Comparison of ENCODE assay signal across 8 mouse cellular contexts in the genomic region with DNA sequence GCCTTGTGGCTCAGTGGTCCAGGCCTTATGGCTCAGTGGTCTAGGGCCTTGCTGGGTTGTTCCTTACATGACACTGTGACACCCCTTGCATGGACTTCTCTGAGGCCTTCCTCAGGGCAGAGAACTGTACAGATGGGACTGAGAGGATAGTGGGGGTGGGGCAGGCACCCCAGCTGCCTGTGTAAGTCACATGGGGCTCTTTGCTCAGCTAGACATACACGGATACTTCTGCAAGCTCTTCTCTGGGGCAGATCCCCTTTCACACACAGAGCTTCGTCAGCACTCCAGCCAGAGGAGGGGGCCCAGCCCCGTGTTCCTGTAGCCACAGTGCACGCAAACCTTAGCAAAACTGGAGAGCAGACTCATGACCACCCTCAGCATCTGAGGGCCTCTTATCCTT.
DNase-seq lines count a peak whose midpoint lies in the region; ATAC-seq lines count a peak whose summit lies in the region.

No protein-coding gene starts in this region.

- no peaks in the 10 kb centered on the region for H3K27me3 ChIP-seq in intestine, embryonic 16.5 days (replicated peaks; ENCODE audit: control insufficient read depth, insufficient read depth, low read length)

- intact Hi-C loops in gastrocnemius, postnatal 36 days (cut with DNase I) = loop anchor here (5.0 kb wide), 1 partner anchor 85 kb away; no protein-coding TSS in a partner anchor

- 29% methylated on average over 4 of the region's 4 CpGs for WGBS in intestine, embryonic 16.5 days

- H3K9ac ChIP-seq in intestine, embryonic 16.5 days (ENCODE audit: low read depth, low read length) = peak overlapping the region; percentile 43; the same call in 1 of the 2 replicates

- H3K4me3 ChIP-seq in intestine, embryonic 16.5 days (ENCODE audit: low read length) = no peak overlapping the region

- peak overlapping the region; percentile 81 for H3K27ac ChIP-seq in intestine, embryonic 16.5 days (ENCODE audit: low read length)

- peak; percentile 49 for ATAC-seq in intestine, embryonic 16.5 days

- peak; percentile 61 to 69 for DNase-seq in gastrocnemius, adult 8-10 months (ENCODE audit: low spot score in 2 of 2)
- no peak for DNase-seq in gastrocnemius, postnatal 36 days
- DNase-seq in right cerebral cortex, adult 2 months (ENCODE audit: low spot score in 2 of 2) = peak; percentile 15 to 17
- DNase-seq in right cerebral cortex, postnatal 36 days (ENCODE audit: low spot score in 2 of 2) = no peak
- DNase-seq in adrenal gland, adult 8-10 months = no peak
- DNase-seq in lung, postnatal 36 days = no peak
- no peak for DNase-seq in adrenal gland, postnatal 14 days

- H3K4me2 ChIP-seq in intestine, embryonic 16.5 days (ENCODE audit: low read depth, low read length) = no peak overlapping the region

- H3K36me3 ChIP-seq in intestine, embryonic 16.5 days (ENCODE audit: control insufficient read depth, insufficient read depth, low read length) = no peaks in the 10 kb centered on the region

- H3K9me3 ChIP-seq in intestine, embryonic 16.5 days (ENCODE audit: control insufficient read depth, low read length) = no peaks in the 10 kb centered on the region

- H3K4me1 ChIP-seq in intestine, embryonic 16.5 days (ENCODE audit: control insufficient read depth, insufficient read depth, low read length) = peaks cover 23% of the 10 kb centered on the region

Comparison
In these comparisons a context has a peak if more than half of its experiments do, and no peak if none do; other contexts are left out.
1. DNase-seq: peak in gastrocnemius, adult 8-10 months (2 of 2) and right cerebral cortex, adult 2 months (2 of 2); none in gastrocnemius, postnatal 36 days (0 of 2), right cerebral cortex, postnatal 36 days (0 of 2), adrenal gland, adult 8-10 months (single experiment), lung, postnatal 36 days (single experiment) and adrenal gland, postnatal 14 days (single experiment).